Mouse (Mus musculus) monocyte, adult 2 months (primary cell): ENCODE measurements around the gene Actl10.

Source experiments
- DNase-seq, 2 experiments: peaks; one replicate each; pipeline ENCODE4 v3.0.0; 2022; ENCODE audit warnings: low spot score in 2 of 2, low read depth in 1 of 2

Actl10 gene

GRCm38 (mm10) chr2:154549886-154550189 lies 1.7 kb upstream of the Actl10 start:
- no peak for DNase-seq

GRCm38 (mm10) chr2:154550937-154551336 lies 639 bp upstream of the Actl10 start:
- DNase-seq, result no peak

DNA sequence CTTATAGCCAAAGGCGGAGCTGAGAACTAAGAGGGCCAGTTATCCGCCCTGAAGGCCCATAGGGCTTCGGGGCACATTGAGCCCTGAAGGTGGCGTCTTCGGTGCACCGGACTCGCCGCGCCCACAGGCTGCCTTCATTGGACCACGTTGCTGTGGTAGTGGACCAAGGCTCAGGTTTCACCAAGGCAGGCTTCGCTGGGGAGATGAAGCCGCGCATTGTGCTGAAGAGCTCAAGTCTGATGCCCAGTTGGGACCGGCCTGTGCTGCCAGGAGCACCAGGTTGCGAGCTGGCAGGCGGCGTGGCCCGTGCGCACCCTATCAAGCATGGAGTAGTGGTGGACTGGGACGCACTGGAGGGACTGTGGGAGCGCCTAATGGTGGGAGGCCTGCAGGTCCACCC lies 351 bp downstream of the Actl10 start:
- no peak for DNase-seq

- DNase-seq, result peak; percentile 29 to 48
These were observed 890 bp downstream of the Actl10 start for GRCm38 (mm10) chr2:154552424-154552907.

GRCm38 (mm10) chr2:154555235-154555634 lies 3.7 kb downstream of the Actl10 start:
- no peak for DNase-seq

GRCm38 (mm10) chr2:154557184-154557832 lies 5.7 kb downstream of the Actl10 start:
- no peak for DNase-seq

- no peak for DNase-seq
These were observed 6.9 kb downstream of the Actl10 start, which contains the start of gene Necab3 for GRCm38 (mm10) chr2:154558264-154559039. TSS of gene Necab3 (minus strand) at chr2:154558890.

DNA sequence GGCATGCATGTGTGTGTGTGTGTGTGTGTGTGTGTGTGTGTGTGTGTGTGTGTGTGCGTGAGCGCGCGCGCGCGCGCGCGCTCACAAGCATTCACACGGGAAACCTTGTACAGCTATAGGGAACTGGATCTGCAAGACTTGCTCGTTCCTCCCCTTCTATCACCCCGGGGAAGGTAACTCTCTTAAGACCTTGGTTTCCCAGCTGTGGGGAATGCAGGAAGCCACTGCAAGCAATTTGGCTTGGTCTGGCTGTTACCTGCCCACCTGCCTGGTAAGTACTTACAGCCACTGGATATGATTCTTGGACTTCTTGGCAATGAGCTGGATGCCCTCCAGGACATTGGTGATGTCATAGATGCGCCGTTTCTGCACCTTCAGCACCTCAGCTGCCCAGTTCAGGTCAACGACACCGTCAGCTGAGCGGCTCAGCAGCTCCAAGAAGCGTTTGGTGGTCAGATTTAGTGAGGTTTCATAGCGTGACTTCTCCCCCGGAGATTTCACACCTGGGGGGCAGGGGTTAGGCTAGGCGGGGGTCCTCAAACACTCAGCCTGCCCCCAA lies 12.1 kb downstream of the Actl10 start:
- no peak for DNase-seq

DNA sequence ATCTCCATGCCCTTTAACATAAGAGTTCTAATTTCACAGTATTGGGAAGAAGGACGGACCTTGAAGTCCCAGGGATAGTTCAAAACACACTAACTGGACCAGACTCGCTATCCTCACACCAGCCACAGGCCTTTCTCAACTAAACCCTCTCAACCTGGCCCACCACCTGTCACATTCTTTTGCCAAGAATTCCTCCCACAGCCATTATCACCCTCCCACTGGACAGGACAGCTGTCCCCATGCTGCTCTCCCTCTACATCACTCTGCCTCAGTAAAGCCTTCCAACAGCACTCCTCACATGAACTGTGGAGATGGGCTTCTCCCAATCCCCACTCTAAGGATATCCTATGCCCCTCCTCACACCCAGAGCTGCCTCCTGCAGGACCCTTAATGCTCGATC lies 14.0 kb downstream of the Actl10 start:
- no peak for DNase-seq

- no peak for DNase-seq
These were observed 15.1 kb downstream of the Actl10 start for GRCm38 (mm10) chr2:154566641-154567040.

DNA sequence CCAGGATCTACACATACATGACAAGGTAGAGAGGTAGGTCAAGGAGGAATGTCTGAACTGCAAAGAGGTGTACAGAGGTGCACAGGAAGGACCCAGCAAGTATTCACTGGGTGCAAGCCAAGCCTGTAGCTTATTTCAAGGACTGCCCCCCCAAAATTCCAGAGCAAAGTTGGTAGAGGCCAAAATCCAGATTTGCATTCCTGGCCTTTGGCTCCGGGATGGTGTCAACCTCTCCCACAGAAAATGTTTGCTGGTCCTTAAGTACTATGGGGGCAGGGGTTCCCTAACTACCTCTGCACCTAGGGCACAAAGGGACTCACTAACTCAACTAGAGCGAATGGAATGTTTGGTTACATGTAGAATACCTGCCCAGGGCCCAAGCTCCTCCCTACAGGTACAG lies 16.2 kb downstream of the Actl10 start:
- DNase-seq, result no peak

DNA sequence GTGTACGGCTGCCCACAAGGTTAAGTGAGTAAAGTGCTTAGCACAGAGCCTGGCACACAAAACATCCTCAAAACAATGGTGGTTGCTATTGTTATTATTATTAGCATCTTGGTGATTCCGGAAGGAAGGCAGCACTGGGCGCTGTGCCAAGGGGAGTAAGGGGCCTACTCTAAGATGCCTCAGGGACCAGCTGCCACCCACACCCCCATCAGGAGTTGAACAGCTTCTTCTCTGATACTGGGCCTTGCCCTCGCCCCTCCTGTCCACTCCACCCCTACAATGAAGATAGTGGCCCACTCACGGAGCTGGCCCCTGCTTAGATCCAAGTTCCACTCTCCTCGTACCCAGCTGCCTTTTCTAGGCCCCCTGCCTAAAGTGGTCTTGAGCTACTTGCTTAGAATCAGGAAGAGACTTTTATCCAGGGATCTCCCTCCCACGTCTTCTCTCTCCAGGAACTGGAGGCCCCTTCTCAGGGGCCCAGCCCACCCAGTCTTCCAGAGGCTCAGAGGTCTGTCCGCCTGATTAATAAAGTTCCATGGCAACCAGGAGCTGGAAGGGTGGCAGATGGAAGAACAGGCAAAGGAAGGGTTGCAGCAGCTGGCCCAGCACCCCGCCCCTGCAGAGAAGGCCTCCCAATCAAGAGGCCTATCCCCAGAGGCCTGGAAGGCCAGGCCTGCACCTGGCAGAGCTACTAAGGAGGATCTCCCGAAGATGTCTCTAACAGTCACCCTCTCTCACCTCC lies 16.9 kb downstream of the Actl10 start:
- no peak for DNase-seq

DNA sequence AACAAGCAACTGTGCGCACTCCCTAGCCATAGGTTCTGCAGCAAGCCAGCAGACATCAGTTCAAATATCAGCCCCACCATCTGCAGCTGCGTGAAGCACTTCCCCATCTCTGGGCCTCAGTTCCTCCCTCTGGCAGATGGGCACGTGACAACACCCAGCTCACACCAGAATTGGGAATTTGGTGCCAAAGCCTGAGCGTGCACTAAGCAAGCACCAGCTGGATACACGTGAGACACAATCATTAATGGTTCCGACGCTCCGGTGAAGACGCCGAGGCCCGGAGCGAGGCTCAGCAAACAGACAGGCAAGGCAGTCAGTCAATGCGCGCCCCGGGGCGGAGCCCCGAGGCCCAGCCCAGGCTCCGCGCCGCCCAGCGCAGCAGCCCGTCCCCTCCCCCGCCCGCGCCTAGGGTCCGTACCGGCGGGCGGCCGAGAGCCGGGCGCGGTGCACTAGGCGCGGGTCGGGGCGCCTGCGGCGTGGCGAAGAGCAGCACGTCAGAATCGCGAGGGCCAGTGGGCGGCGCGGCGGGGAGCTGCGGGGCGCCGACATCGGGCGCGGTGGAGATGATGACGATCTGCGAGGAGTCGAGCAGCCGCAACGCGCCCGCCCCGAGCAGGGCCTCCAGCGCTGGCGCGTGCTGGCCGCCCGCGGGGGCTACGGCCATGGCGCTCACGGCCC lies 17.6 kb downstream of the Actl10 start:
- peak; percentile 53 to 65 for DNase-seq

DNA sequence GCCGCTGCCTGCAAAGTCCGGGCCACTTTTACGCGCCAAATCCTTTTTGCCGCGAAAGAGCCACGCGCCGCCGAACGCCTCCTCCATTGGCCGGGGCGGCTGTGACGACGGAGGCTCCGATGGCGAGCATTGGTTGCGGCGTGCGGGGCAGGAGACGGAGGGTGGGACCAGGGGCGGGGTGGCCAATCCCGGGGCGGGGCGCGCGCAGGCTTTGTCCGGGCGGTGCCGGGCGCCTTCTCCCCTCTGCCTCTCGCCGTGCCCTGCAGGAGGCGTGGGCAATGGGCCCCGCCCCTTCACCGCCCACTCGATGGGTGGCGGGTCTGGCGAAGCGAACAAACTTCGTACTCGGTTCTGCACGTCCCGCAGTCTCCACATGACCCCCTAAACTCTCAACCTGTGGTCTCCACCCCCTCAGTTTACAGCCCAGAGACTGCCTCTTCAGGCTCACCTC lies 18.3 kb downstream of the Actl10 start, which contains the start of gene E2f1:
TSS of gene E2f1 (minus strand) at position 57 of the 451 bp plus-strand sequence.
- peak; percentile 82 to 86 for DNase-seq

DNA sequence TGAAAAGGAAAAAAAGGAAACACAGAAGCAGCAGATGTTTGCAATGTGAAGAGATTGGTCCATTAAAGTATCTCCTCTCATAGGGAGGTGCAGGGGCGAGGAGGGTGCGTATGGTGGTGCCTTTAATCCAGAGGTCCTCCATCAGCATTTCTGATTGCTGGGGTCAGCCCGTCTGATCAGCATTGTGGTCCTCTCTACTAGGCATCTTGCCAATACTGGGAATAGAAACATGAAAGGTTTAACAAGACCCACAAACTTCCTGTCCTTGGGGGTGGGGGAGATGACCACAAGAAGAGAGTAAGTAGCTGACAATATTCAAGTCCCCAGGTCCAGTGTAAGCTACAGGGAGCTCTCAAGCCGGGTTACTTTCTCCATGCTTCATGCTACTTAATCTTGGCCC lies 19.1 kb downstream of the Actl10 start:
- no peak for DNase-seq

- DNase-seq, result no peak
These were observed 19.7 kb downstream of the Actl10 start for GRCm38 (mm10) chr2:154571266-154571665.

- DNase-seq, result no peak
These were observed 20.4 kb downstream of the Actl10 start for GRCm38 (mm10) chr2:154571976-154572375.

- DNase-seq, result no peak
These were observed 21.4 kb downstream of the Actl10 start for GRCm38 (mm10) chr2:154572996-154573395.

DNA sequence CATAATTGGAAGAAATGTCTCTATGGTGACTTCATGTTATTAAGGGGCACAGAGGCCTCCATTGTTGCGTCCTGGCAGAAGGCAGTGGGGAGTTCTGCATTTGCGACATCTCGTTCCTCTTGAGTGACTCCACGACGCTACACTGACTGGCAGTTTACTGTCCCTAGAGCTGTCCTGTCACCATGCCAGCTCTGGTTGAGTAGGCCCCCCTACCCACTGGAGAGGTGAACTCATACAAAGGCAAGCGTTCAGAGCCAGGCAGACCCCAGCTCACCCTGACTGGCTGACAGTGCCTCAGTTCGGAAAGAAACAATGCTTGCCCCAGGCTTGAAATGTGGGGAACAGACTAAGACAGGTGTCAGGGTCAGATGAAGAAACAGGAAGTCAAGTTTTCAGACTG lies 22.7 kb downstream of the Actl10 start:
- DNase-seq, result no peak

GRCm38 (mm10) chr2:154576876-154577743 lies 25.5 kb downstream of the Actl10 start:
- DNase-seq, result no peak
